Mouse (Mus musculus) left cerebral cortex, adult 9 months (tissue): ENCODE measurements around the gene Tal1.
A peak's percentile ranks its signal among the peaks of the same experiment; 100 is the strongest.

ENCODE experiments used
- DNase-seq, 2 experiments: peaks; one replicate each; pipeline ENCODE4 v3.0.0; 2022; ENCODE audit warnings: low spot score in 2 of 2

Tal1 gene

DNA sequence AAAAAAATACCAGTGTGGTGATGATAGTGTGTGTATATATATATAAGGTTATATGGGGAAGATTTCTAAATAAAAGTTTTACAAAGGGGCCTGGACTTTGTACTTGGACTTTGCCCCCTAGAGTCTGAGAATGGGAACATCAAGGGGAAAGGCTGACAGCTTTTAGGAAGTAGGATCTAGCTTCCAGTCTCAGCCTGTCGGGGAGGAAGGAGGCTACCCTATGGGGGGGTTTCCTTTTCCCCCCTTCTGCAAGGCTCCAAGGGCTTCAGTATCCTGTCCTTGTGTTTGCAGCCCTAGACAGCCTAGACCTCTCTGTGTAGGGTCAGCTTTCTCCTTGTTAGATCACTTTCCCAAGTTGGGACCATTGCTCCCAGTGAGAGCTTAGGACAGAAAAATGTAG is 15.4 kb downstream of the Tal1 start:
- no peak for DNase-seq

DNA sequence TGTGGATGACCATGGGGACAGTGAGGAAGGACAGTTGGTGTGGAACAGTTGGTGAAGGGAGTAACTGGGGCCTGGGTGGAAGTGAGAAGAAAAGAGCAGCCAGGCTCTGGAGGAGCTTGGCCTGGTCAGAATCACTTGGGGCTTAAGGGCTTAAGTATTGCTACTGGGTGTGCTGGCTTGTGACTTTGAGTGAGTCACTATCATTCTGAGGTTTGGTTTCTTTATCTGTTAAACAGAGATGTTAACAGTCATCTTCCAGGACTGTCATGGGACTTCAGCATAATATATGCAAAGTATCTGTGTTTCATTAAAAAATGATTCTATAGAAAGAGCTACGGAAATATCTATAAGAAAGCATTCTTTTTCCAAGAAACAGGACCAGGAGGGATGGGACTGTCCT is 18.6 kb downstream of the Tal1 start:
- no peak for DNase-seq

- DNase-seq = no peak
Measured at GRCm38 (mm10) chr4:115075204-115075915, 19.1 kb downstream of the Tal1 start.

DNA sequence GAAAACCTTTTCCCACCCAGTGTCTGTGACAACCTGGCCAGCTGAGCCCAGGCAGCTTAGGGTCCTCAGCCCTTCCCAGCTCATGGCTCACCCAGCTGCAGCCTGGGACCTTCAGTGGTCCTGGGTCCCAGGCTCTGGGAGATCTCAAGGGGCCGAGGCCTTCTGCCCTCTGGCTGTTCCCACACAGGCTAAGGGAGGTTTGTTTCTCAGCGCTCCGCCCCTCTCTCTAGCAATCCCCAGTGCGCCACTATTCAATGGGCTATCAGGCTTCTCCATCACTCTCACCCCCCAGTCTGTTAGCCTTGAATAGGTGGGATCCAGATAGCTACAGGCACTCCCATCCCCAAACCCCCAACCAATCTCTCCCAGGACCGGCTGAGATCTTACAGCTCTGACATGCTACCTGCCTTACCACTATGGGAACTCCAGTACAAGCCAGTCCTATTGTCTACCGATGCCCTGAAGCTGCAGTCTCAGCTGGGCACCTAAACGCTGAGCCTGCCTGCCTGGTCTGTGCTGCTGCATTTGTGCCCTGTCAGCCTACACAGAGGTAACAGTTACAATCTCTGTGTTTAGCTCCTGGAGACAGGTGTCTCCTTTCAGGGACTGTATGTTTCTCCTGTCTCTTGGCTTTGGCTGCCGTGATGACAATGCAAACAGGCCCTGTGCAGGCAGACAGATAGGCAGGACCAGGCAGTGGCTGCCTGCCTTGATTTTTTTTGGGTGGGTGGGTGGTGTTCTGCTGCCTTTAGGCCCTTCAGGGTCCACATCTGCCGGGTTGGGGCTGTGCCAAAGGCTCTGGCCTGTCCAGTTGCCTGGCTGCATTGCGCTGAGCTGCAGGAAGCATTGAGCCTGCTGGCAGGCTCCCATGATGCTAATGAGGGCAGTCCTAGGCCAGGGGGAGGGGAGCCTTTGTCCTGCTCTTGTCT is 22.9 kb downstream of the Tal1 start:
- DNase-seq = no peak

GRCm38 (mm10) chr4:115079821-115080349 is 23.7 kb downstream of the Tal1 start:
- no peak for DNase-seq

DNA sequence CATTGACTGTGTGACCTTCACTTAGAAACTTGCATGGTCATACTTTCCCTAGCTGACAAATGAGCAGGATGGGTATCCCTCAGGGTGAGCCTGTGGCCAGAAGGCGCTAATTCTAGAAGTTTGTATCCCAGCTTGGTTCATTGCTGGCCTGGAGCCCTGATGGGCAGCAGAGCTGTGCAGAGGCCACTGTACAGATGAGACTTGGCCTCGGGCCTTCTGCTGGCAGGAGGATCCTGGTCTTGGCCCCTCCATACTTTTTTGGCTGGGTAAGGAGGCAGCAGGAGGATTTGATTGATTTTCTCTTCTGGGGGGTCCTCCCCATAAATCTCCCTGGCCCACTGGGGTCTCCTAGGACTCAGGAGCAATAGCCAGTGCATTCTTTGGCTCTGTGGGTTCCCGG is 26.8 kb downstream of the Tal1 start:
- no peak for DNase-seq

DNA sequence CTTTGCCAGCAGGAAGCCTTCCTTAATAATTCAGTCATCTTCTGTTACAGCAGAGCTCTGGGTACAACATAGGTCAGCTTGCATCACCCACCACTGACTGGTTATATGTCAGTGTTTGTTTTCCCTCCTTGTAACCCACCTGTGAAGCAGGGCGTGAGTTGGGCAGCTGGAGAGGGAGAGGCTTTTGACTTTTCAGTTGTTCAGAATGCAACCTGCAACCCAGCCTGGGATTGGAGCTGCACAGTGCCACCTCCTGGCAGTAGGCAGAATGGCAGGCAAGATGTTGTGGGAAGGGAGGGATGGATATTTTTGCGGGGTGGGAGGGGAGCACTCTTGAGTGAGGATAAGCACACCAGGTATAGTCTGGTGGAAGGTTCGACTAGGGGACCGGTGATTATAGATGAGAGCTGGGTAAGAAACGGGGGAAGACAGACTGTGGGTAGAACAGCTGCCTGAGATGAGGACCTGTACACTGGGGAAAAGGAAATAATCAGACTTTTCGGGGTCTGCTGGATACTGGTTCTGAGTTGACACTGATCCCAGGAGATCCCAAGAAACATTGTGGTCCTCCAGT is 29.4 kb downstream of the Tal1 start:
- DNase-seq = peak in 1 of 2 experiments; percentile 55

- no peak for DNase-seq
Measured at GRCm38 (mm10) chr4:115086257-115086656, 30.0 kb downstream of the Tal1 start.

- no peak for DNase-seq
Measured at GRCm38 (mm10) chr4:115086763-115087415, 30.7 kb downstream of the Tal1 start.

- DNase-seq = no peak
Measured at GRCm38 (mm10) chr4:115088611-115089338, 32.5 kb downstream of the Tal1 start, which contains the start of gene Pdzk1ip1. Gene Pdzk1ip1, plus strand, starts transcription at chr4:115088708.

- no peak for DNase-seq
Measured at GRCm38 (mm10) chr4:115090592-115090991, 34.4 kb downstream of the Tal1 start.

DNA sequence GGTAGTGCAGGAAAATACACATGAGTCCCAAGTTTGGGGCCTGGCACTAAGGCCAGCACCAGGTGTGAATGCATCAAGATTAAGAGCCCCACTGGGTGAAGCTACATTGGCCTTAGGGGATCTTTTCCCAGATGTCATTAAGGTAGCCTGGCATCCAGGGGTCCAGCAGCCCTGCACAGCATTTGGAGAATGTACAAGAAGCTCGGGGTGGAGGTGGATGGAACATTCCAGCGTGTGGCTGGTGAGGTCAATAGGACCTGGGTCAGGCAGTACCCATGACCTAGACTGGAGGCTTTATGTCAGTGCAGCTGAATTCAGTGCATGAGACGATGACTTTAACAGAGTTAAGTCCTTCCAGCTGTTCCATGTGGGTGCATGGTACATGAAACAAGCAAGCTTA is 35.6 kb downstream of the Tal1 start:
- no peak for DNase-seq

DNA sequence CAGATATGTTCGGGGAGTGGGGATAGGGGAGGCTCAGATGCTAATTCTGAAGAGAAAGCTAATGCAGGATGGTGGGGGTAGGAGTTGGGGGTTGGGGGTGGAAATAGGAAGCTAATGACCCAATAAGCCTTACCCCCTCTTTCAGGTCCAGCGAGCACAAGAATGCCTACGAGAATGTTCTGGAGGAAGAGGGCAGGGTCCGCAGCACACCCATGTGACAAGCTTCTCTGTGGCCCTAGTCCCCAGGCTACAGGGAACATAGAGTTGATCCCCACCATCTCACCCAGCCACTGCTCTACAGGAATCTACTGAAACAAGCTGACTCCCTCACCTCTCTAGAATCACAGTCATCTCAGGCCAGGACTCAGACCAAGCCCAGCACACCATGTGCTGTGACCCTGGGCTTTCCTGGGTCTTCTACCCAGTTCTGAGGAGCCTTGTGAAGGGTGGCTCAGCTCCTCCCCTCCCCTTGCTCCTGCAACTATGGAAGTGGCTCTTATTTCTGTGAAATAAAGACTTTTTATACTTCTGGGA is 37.2 kb downstream of the Tal1 start:
- no peak for DNase-seq

GRCm38 (mm10) chr4:115094056-115094455 is 37.8 kb downstream of the Tal1 start:
- DNase-seq = no peak

DNA sequence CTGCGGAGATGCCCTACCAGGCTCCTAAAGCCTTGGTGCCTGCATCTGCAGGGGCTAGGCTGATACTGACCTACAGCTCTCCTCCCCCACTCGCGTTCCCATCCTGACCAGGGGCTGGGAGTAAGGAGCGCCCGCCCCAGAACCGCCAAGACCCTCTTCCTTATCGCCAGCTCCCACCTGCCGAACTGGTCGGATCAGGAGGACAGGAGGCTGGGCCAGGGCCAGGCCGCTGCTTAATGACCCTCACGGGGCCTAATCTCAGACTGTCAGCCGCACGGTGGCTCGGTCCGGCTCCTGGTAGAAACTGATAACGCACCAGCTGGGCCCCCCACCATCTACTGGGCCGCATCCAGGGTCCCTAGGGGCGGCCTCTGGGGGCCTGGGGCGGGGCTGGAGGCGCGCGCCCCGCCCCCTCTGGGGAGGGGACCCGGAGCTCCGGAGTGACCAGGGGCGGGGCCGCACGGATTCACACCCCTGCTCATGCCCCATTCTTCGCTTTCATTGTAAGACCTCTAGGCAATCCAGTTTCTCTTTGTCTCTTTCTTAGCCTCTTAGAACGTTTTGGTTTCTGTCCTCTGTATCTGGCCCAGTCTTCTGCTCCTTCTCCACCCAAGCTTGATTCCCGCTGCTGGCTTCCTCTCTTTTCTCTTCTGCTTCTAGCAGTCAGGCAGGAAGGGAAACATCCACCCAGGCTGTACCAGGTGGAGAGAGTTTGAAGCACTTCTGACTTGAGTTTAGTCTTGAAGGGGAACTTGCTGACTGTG is 39.6 kb downstream of the Tal1 start:
- no peak for DNase-seq

DNA sequence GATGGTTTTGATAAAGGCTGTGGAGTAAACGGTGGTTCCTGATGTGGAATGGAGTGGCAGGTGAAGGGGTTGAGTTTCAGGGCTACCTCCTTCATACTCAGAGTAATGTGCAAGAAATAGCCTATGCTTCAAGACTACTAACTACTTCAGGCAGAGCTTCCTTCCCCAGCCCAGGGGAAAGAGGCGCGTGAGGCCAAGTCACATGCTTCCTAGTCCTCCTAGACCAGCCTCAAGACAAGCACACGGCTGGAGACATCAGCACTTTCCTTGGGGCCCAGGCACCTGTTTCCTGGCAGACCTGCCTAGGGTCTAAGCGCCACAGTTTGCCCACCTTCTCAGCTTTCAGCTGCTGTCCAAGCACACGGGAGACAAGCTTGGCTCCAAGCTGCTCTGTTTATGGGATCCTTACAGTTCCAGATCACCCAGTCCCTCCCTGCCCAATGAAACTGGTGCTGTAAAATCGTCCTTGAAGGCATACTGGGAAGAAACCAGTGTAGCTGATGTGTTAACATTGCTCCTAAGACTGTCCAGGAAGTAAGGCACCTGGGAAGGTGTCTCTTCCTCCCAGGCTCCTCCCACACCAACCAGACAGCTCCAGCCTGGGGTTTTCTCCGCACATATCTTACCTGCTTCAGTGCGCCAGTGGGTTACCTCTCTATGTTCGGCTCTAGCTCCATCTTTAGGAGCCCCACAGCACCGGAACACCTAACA is 40.4 kb downstream of the Tal1 start:
- DNase-seq = no peak

DNA sequence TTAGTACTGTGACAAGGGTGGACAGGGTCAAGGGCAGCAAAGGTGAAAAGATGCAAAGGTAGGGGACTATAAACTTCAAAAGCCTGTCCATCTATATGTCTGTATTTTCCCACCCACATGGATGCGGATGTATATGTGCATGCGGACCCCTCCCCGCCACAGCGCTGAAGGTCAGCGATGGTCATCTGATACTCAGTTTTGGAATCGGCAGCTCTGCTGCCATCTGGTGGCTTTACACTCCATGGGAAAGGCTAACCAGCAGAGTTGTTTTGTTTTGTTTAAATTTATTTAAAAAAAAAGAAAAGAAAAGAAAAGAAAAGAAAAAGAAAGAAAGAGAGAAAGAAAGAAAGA is 40.9 kb downstream of the Tal1 start:
- DNase-seq = no peak

- peak; percentile 10 to 76 for DNase-seq
Measured at GRCm38 (mm10) chr4:115101682-115102081, 45.5 kb downstream of the Tal1 start.

DNA sequence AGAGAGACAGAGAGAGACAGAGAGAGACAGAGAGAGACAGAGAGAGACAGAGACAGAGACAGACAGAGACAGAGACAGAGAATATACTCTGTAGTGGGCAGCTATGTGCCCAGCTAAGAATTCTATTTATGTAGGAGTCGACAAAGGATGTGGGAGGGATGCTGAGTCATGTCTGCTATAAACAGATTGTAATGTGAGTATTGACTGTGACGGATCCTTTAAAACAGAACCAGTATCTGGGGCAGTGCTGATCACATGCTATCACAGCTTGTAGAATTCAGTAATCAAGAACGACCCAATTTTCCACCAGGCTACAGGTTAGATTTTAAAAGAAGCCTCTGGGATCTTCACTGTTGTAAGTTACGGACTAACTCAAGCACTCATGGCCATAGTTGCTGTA is 47.3 kb downstream of the Tal1 start:
- DNase-seq = peak; percentile 26 to 35

DNA sequence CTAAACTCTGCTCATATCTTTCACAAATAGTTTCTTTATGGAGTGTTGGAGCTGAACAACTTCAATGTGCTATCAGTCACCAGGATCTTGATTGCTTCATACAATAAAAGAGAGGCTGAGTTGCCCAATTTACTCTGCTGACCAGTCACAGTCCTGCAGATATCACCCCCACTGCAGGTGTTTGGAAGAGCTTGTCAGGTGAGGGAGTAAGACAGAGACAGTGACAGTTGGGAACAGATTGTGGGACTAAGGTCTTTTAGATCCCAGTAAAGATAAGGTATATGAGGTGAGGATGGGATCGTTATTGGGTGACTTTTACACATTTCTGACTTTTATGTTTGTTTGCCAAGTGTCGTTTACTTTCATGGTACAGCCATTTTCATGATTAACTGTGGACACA is 54.9 kb downstream of the Tal1 start:
- no peak for DNase-seq
